12 mouse cellular contexts compared by ENCODE assay signal in genomic region chr8:84417840-84418239, GRCm38 (mm10). TPM values are rescaled to one million over a fixed set of nuclear protein-coding genes. Genes with fewer than 3 reads are reported as not detected.
A peak's percentile ranks its signal among the peaks of the same experiment; 100 is the strongest.
DNase-seq lines count a peak whose midpoint lies in the region; ATAC-seq lines count a peak whose summit lies in the region.
"Had no signal": no experiment of that assay in that cellular context is flagged by ENCODE, and none has a peak within 500 bp of the region (broad histone marks: within the 10 kb centered on the region; RNA-seq: fewer than 3 reads in every experiment).

No protein-coding gene starts in this region.

- H3K27ac ChIP-seq in forebrain, embryonic 15.5 days (replicated peaks): no peak overlapping the region
- H3K27ac ChIP-seq: embryonic facial prominence, embryonic 12.5 days; heart, embryonic 13.5 days had no signal

- H3K4me2 ChIP-seq in forebrain, embryonic 15.5 days (replicated peaks): 0 out of 2 replicates have a peak overlapping the region, but pooled peaks have one; percentile 2
- H3K4me2 ChIP-seq: heart, embryonic 13.5 days had no signal

- no peaks in the 10 kb centered on the region for H3K9me3 ChIP-seq in forebrain, embryonic 15.5 days

- no peaks in the 10 kb centered on the region for H3K36me3 ChIP-seq in forebrain, embryonic 15.5 days
- H3K36me3 ChIP-seq: embryonic facial prominence, embryonic 12.5 days; heart, embryonic 13.5 days had no signal

- WGBS in forebrain, embryonic 15.5 days: 47% methylated on average over 5 of the region's 5 CpGs

- peak; percentile 21 to 45 for DNase-seq in heart, adult 18-20 months
- DNase-seq in heart, postnatal 25 days (ENCODE audit: low spot score): no peak
- DNase-seq in right cerebral cortex, adult 18-20 months: peak; percentile 31
- no peak for DNase-seq in right cerebral cortex, postnatal 14 days
- no peak for DNase-seq in ovary, postnatal 10 days (ENCODE audit: low spot score)
- DNase-seq in thymus, postnatal 14 days: no peak
- DNase-seq: adrenal gland, adult 8-10 months; lung, postnatal 10 days had no signal

- no peak for ATAC-seq in forebrain, embryonic 15.5 days (replicated peaks)
- no peak for ATAC-seq in activated CD4-positive, CD25-positive, alpha-beta regulatory T cell, adult 4 months

- intact Hi-C loops in heart, postnatal 25 days (cut with DNase I): no loop called here

- H3K9ac ChIP-seq in forebrain, embryonic 15.5 days (replicated peaks): no peak overlapping the region
- H3K9ac ChIP-seq: embryonic facial prominence, embryonic 12.5 days; heart, embryonic 13.5 days had no signal

- no peaks in the 10 kb centered on the region for H3K27me3 ChIP-seq in forebrain, embryonic 15.5 days

- peaks cover 28% of the 10 kb centered on the region for H3K4me1 ChIP-seq in forebrain, embryonic 15.5 days

- no peak overlapping the region for H3K4me3 ChIP-seq in forebrain, embryonic 15.5 days
- H3K4me3 ChIP-seq: embryonic facial prominence, embryonic 12.5 days; heart, embryonic 13.5 days had no signal

RNA-seq across cellular contexts. Expression of gene Cacna1a, which starts 29.6 kb away (rescaled TPM):
- 1 to 10 TPM; 2.3 to 4.3 TPM for total RNA-seq in heart, adult 18-20 months (2021)
- 1 to 10 TPM; 2.5 to 3.2 TPM for total RNA-seq in heart, postnatal 25 days (2021)
- 12.9 and 13.0 TPM in 2 replicates for polyA plus RNA-seq in forebrain, embryonic 15.5 days (2015; fragmentation: Nextera tagmentation; extraction: Ambion mirVana)
- 10 to 100 TPM in 1 of 2 experiments, 1 to 10 TPM in 1; 5.8 to 10.5 TPM for polyA plus RNA-seq in activated CD4-positive, CD25-positive, alpha-beta regulatory T cell, adult 4 months (2017; shearing (Covaris generic))

Comparison
In these comparisons a context has a peak if more than half of its experiments do, and no peak if none do; other contexts are left out.
1. DNase-seq: peak in heart, adult 18-20 months (2 of 2) and right cerebral cortex, adult 18-20 months (single experiment); none in heart, postnatal 25 days (single experiment), right cerebral cortex, postnatal 14 days (single experiment), ovary, postnatal 10 days (single experiment) and thymus, postnatal 14 days (single experiment).